Mouse (Mus musculus) kidney, embryonic 15.5 days (tissue): ENCODE data around the gene Manba. TPM values are rescaled to one million over a fixed set of nuclear protein-coding genes. Genes with fewer than 3 reads are reported as not detected.
"Not testable (repeated sequence)": the region's sequence is repeated elsewhere in the genome, so short reads cannot be mapped to it uniquely, and the experiment has no call there.

Experiments used
- ATAC-seq: fragments of 200-750 bp; cut with Nextera tagmentation; replicated peaks from 2 replicates; pipeline ENCODE4 v1.8.0; 2017; ENCODE audit warnings: moderate TSS enrichment; ENCODE audit not compliant: low FRiP score
- H3K27ac ChIP-seq: fragments of 300-500 bp; sonication (generic); 2 replicates; pipeline ENCODE4 v1.5.1; 2015; ENCODE audit warnings: mild to moderate bottlenecking, inconsistent platforms
- H3K27me3 ChIP-seq: fragments of 300-500 bp; sonication (generic); 2 replicates; pipeline ENCODE4 v1.6.1; 2015; ENCODE audit warnings: inconsistent platforms
- H3K36me3 ChIP-seq: fragments of 300-500 bp; sonication (generic); 2 replicates; pipeline ENCODE4 v1.6.1; 2015; ENCODE audit warnings: inconsistent platforms
- H3K4me1 ChIP-seq: fragments of 300-500 bp; sonication (generic); 2 replicates; pipeline ENCODE4 v1.6.1; 2015; ENCODE audit warnings: inconsistent platforms
- H3K4me2 ChIP-seq: fragments of 300-500 bp; sonication (generic); 2 replicates; pipeline ENCODE4 v1.6.1; 2015; ENCODE audit warnings: moderate library complexity, mild to moderate bottlenecking, inconsistent platforms
- H3K4me3 ChIP-seq: fragments of 300-500 bp; sonication (generic); replicated peaks from 2 replicates; pipeline ENCODE4 v1.5.1; 2015; ENCODE audit warnings: mild to moderate bottlenecking, inconsistent platforms
- H3K9ac ChIP-seq: fragments of 300-500 bp; sonication (generic); 2 replicates; pipeline ENCODE4 v1.6.1; 2015; ENCODE audit warnings: mild to moderate bottlenecking, inconsistent platforms
- H3K9me3 ChIP-seq: fragments of 300-500 bp; sonication (generic); replicated peaks from 2 replicates; pipeline ENCODE4 v1.6.1; 2016; ENCODE audit warnings: inconsistent platforms
- WGBS: fragments of 180-500 bp; shearing (Covaris S2); methylation state at CpG from one replicate; pipeline ENCODE4 v1.1.7; 2015; ENCODE audit warnings: mixed read lengths; 5-methylcytosine and 5-hydroxymethylcytosine counted together
- polyA plus RNA-seq: library from polyadenylated mRNA; unstranded; fragments of >200 nt; fragmentation: Nextera tagmentation; extraction: Ambion mirVana; gene quantifications from 2 replicates; pipeline ENCODE4 v1.2.1, GENCODE M21; 2015

The Manba gene
- polyA plus RNA-seq, 1 experiment from 2014 or later: 24.2 TPM

DNA sequence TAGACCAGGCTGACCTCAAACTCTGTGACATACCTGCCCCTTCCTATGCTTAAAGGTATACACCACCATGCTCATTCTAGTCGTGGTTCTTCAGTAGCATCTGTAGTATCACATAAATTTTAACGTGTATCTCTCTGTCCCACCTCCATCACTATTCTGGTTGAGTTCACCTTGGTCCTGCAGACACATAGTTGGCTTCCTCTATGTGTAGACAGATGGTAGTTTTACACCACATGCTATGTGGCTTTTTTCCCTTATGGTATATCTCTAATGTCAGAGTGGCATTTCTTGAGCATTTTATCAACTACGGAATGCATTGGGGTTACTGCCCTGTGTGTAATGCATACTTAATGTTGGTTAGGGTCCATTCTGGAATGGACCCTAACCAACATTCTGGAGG, 16.3 kb upstream of the Manba start:
- WGBS: 47% methylated on average over 3 of the region's 3 CpGs
- no peak overlapping the region for H3K27ac ChIP-seq
- no peaks in the 10 kb centered on the region for H3K27me3 ChIP-seq
- no peaks in the 10 kb centered on the region for H3K9me3 ChIP-seq
- ATAC-seq: no peak
- no peak overlapping the region for H3K4me3 ChIP-seq
- H3K36me3 ChIP-seq: peaks cover 25% of the 10 kb centered on the region
- H3K4me2 ChIP-seq: no peak overlapping the region
- no peak overlapping the region for H3K9ac ChIP-seq
- no peaks in the 10 kb centered on the region for H3K4me1 ChIP-seq

DNA sequence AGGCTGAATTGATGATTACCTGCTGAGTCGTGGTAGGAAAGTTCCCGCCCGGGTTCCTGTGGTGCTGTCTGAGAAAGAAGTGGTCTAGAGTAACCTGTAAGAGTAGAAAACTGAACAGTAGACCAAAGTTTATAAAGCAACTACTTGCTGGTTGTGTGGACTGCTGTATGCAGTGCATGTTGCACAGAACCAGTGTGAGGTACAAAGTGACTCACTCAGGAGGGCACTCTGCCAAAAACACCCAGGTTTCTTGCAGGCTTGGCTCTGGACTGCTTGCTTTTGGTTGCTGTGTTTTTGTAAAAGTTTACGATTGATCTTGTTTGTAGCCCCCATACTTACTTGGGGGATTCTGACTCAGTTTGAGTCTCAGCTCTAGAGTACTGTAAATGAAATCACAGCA, 15.4 kb upstream of the Manba start:
- Histone ChIP-seq H3K4me1 (no peaks in the 10 kb centered on the region), H3K9me3 (no peaks in the 10 kb centered on the region), H3K9ac (no peak overlapping the region), H3K4me3 (no peak overlapping the region), H3K4me2 (no peak overlapping the region), H3K36me3 (peaks cover 19% of the 10 kb centered on the region), H3K27me3 (no peaks in the 10 kb centered on the region), H3K27ac (no peak overlapping the region)
- WGBS: 43% methylated on average over 4 of the region's 4 CpGs
- ATAC-seq: peak; percentile 66

DNA sequence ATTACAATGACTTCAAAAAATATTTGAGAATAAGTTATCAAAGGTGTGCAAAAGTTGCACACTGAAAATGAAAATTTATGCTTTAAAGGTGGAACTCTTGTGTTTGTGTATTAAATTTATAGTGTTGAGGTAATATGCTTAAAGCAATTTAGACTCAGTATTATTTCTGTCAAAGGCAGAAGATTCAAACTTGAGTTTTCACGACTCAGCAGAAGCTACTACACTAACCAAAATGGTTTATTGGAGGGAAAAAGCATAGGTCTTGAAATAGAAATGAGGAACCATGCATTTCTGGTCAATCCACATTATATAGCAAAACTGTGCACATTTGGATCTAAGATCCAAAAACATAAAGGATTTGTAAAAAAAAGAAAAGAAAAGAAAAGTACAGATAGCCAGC, 14.6 kb upstream of the Manba start:
- Histone ChIP-seq H3K9ac (no peak overlapping the region), H3K27me3 (no peaks in the 10 kb centered on the region), H3K4me1 (no peaks in the 10 kb centered on the region), H3K9me3 (no peaks in the 10 kb centered on the region), H3K4me2 (no peak overlapping the region), H3K4me3 (no peak overlapping the region), H3K27ac (no peak overlapping the region), H3K36me3 (peaks cover 15% of the 10 kb centered on the region)
- 64% methylated on average over 1 of the region's 1 CpGs for WGBS
- ATAC-seq: no peak

DNA sequence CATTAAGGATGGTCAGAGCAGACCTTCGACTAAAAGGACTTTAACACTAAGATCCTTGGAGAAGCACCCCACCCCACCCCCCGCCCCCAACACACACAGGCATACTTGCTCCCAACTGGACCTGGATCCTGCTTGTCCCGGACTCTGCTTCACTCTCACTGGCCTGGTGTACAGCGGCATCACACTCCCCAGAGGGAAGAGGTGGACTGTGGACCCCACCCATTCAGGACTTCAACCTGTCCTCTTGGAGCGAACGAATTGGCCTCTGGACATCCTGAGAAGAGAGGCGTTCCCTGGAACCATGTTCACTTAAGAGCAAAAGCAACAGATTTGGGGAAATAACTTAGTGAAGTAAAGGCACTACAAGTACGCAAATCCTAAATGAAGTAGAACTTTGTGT, 10.4 kb upstream of the Manba start:
- no peak overlapping the region for H3K9ac ChIP-seq
- H3K36me3 ChIP-seq: no peaks in the 10 kb centered on the region
- no peaks in the 10 kb centered on the region for H3K4me1 ChIP-seq
- no peaks in the 10 kb centered on the region for H3K27me3 ChIP-seq
- no peaks in the 10 kb centered on the region for H3K9me3 ChIP-seq
- H3K4me3 ChIP-seq: no peak overlapping the region
- no peak overlapping the region for H3K27ac ChIP-seq
- WGBS: 86% methylated on average over 8 of the region's 8 CpGs
- no peak overlapping the region for H3K4me2 ChIP-seq
- ATAC-seq: no peak

DNA sequence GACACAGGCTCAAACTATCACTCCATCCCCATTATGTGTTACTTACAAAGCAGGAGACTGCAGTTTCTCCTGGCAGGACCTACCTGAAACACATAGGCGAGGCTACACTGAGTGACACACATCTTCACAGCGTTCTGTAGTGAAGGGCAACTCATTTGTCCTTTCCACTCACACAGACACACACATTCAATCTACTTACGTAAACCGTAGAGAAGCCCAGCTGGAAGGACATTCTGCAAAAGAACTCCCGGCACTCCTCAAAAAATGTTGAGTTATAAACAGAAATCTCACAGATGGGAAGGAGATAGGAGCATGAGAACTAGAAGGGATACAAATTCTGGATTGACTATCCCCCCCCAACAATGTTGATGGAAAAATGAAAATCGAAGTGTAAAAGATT, 9.1 kb upstream of the Manba start:
- Histone ChIP-seq H3K4me1 (no peaks in the 10 kb centered on the region), H3K36me3 (no peaks in the 10 kb centered on the region), H3K27ac (no peak overlapping the region), H3K27me3 (no peaks in the 10 kb centered on the region), H3K9me3 (no peaks in the 10 kb centered on the region), H3K4me2 (no peak overlapping the region), H3K4me3 (no peak overlapping the region), H3K9ac (no peak overlapping the region)
- no peak for ATAC-seq
- 78% methylated on average over 6 of the region's 6 CpGs for WGBS

DNA sequence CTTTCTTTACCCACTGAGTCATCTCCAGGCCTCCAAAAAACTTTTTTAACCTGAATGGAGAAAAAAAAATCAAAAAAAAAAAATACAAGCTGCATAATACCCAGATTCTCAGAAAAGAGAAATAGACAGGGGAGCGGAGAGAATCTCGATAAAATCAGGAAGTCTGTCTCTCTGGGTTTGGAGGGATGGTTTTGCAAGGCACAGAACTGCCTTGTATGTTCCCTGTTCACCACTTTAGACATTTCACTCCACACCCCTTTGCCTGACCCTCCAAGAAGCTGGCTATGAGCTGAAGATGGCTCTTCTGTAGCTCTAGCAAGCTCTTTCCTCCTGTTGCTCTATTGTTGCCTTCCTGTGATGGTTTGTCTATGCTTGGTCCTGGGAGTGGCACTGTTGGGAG, 8.4 kb upstream of the Manba start:
- WGBS: 95% methylated on average over 2 of the region's 2 CpGs
- H3K9ac ChIP-seq: no peak overlapping the region
- no peak overlapping the region for H3K27ac ChIP-seq
- no peaks in the 10 kb centered on the region for H3K4me1 ChIP-seq
- no peak overlapping the region for H3K4me3 ChIP-seq
- H3K9me3 ChIP-seq: no peaks in the 10 kb centered on the region
- no peak for ATAC-seq
- no peaks in the 10 kb centered on the region for H3K36me3 ChIP-seq
- no peak overlapping the region for H3K4me2 ChIP-seq
- no peaks in the 10 kb centered on the region for H3K27me3 ChIP-seq

DNA sequence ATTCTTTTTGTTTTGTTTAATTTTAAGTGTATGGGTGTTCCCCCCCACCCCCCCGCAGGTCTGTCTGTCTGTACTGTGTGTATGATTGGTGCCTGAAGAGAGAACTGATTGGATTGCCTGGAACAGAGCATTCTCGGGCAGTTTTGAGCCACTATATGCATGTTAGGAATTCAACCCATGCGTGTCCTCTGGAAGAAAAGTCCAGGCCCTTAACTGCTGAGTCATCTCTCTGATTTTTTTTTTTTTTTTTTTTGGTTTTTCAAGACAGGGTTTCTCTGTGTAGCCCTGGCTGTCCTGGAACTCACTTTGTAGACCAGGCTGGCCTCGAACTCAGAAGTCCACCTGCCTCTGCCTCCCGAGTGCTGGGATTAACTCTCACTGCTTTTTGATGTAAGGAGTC, 6.3 kb upstream of the Manba start:
- WGBS: 78% methylated on average over 5 of the region's 5 CpGs
- not testable (repeated sequence) for H3K27me3 ChIP-seq, H3K4me3 ChIP-seq, ATAC-seq, H3K4me2 ChIP-seq, H3K36me3 ChIP-seq, H3K4me1 ChIP-seq, H3K9ac ChIP-seq, H3K27ac ChIP-seq, H3K9me3 ChIP-seq

DNA sequence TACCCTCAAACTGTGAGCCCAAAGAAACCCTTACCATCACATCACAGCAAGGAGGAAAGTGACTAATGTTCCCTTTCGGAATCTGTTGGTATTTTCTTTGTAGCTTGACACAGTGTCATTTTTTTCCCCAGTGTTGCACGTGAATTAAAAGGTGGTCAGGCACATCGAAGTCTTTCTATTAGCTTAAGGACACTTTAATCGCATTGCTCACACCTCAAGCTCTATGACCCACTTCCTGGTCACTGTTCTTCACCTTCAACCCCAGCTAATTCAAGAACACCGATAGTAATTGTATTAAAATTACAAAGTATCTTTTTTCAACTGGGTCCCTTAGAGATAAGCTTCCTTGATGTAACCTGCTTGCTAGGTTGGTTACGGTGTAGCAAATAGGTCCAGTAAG, 4.6 kb upstream of the Manba start:
- Histone ChIP-seq H3K27me3 (no peaks in the 10 kb centered on the region), H3K4me2 (no peak overlapping the region), H3K36me3 (no peaks in the 10 kb centered on the region), H3K27ac (no peak overlapping the region), H3K4me3 (no peak overlapping the region), H3K4me1 (0 out of 2 replicates have a peak, but pooled peaks cover 4% of the 10 kb centered on the region), H3K9ac (no peak overlapping the region), H3K9me3 (no peaks in the 10 kb centered on the region)
- ATAC-seq: no peak
- WGBS: 81% methylated on average over 6 of the region's 6 CpGs

DNA sequence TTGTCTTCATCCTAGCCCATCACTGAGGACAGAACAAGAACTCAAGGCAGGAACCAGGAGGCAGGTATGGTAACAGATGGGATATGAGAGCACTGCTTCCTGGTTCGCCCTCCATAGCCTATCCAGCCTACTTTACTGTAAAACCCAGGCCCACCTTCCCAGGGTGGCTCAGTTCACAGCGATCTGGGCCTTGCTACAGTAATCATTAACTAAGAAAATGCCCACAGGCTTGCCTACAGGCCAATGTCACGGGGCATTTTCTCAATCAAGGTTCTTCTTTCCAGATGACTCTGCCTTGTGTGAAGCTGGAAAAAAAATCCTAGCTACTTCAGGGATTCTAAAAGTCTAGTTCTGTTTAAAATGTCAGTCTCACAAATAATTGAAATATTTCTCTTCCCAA, 3.8 kb upstream of the Manba start:
- WGBS: 72% methylated on average over 3 of the region's 3 CpGs
- no peaks in the 10 kb centered on the region for H3K9me3 ChIP-seq
- ATAC-seq: no peak
- H3K4me3 ChIP-seq: no peak overlapping the region
- no peak overlapping the region for H3K9ac ChIP-seq
- H3K27ac ChIP-seq: 0 out of 2 replicates have a peak overlapping the region, but pooled peaks have one; percentile 7
- no peaks in the 10 kb centered on the region for H3K27me3 ChIP-seq
- no peak overlapping the region for H3K4me2 ChIP-seq
- 0 out of 2 replicates have a peak, but pooled peaks cover 8% of the 10 kb centered on the region for H3K4me1 ChIP-seq
- H3K36me3 ChIP-seq: no peaks in the 10 kb centered on the region

DNA sequence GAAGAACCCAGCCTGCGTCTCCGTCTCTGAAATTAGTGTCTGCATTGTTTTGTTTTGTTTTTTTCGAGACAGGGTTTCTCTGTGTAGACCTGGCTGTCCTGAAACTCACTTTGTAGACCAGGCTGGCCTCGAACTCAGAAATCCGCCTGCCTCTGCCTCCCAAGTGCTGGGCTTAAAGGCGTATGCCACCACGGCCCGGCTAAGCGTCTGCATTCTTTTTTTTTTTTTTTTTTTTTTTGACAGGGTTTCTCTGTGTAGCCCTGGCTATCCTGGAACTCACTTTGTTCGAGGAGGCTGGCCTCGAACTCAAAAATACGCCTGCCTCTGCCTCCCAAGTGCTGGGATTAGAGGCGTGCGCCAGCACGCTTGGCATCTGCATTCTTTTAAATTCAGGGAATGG, 761 bp upstream of the Manba start:
- H3K27me3 ChIP-seq, H3K9ac ChIP-seq, H3K9me3 ChIP-seq, H3K27ac ChIP-seq, H3K4me1 ChIP-seq, H3K36me3 ChIP-seq, ATAC-seq: not testable (repeated sequence)
- H3K4me3 ChIP-seq: peak overlapping the region; percentile 64
- peak overlapping the region; percentile 91 for H3K4me2 ChIP-seq
- 91% methylated on average over 14 of the region's 15 CpGs for WGBS

DNA sequence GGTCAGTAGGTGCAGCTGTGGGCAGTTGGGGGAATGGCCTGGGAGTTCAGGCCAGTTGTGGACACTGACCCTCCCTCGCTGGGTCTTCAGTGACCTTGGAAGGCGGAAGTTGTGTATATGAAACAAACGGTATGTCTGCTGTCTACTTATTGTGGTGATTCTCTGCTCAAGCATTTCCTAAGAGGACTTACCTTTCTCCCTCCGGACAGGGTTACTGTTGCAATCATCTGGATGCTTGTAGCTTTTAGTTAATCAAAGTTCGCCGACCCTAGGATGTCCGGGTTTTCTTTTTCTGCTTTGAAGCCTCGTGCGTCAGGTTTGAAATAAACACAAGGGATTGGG, 460 bp downstream of the Manba start:
- WGBS: 13% methylated on average over 9 of the region's 9 CpGs
- no peak for ATAC-seq
- Histone ChIP-seq H3K9me3 (no peaks in the 10 kb centered on the region), H3K27me3 (no peaks in the 10 kb centered on the region), H3K4me2 (peak overlapping the region; percentile 91), H3K4me1 (peaks cover 16% of the 10 kb centered on the region; the same call in 1 of the 2 replicates), H3K4me3 (peak overlapping the region; percentile 64), H3K36me3 (no peaks in the 10 kb centered on the region), H3K27ac (peak overlapping the region; percentile 33; the same call in 1 of the 2 replicates), H3K9ac (peak overlapping the region; percentile 63)

DNA sequence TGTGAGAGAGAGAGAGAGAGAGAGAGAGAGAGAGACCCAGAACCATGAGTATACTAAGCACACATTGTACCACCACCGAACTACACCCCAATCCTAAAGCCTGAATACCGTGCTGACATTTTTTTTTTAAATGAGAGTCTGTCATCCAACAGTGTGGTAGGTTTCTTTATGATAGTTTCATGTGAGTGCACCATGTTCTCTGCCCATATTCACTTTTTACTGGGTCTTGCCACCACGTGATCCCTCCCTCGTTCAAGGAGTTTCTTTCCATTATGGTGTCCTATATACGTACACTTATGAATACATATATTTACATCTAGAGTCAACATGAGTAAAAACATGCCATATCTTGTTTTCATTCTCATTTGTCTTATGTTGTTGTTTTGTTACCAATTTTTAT, 940 bp downstream of the Manba start:
- peak overlapping the region; percentile 64 for H3K4me3 ChIP-seq

DNA sequence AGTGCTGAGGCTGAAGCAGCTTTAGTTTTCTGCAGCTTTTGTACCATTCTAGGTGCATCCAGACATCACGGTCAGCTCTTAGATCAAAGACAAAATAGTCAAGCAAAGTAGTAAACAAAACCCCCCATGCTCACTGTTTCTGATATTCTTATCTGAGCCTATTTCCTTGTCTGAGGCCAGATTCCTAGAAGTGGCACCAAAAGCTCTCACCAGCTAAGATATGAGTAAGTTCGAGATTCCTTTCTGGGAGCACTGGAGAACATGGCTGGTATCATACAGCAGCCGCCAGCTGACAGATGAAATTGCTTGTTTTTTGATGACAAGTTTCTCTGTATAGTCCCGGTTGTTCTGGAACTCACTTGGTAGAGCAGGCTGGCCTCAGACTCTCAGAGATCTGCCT, 2.4 kb downstream of the Manba start:
- no peak overlapping the region for H3K27ac ChIP-seq
- no peaks in the 10 kb centered on the region for H3K9me3 ChIP-seq
- WGBS: 88% methylated on average over 4 of the region's 4 CpGs
- peaks cover 17% of the 10 kb centered on the region; the same call in 1 of the 2 replicates for H3K4me1 ChIP-seq
- no peak for ATAC-seq
- H3K4me2 ChIP-seq: no peak overlapping the region
- no peaks in the 10 kb centered on the region for H3K36me3 ChIP-seq
- no peak overlapping the region for H3K4me3 ChIP-seq
- no peak overlapping the region for H3K9ac ChIP-seq
- no peaks in the 10 kb centered on the region for H3K27me3 ChIP-seq

More for the DNA sequence above, 940 bp downstream of the Manba start:
- Histone ChIP-seq H3K36me3 (no peaks in the 10 kb centered on the region), H3K9me3 (no peaks in the 10 kb centered on the region), H3K4me2 (peak overlapping the region; percentile 91), H3K27ac (no peak overlapping the region), H3K4me1 (peaks cover 17% of the 10 kb centered on the region; the same call in 1 of the 2 replicates), H3K27me3 (no peaks in the 10 kb centered on the region), H3K9ac (no peak overlapping the region)
- 72% methylated on average over 5 of the region's 5 CpGs for WGBS
- no peak for ATAC-seq
